Mouse (Mus musculus) thymus, adult 2 months (tissue): Measurements from ENCODE around the gene Lancl3. TPM values are rescaled to one million over a fixed set of nuclear protein-coding genes. Genes with fewer than 3 reads are reported as not detected.
A peak's percentile ranks its signal among the peaks of the same experiment; 100 is the strongest.

Experiments used
- DNase-seq: peaks from one replicate; pipeline ENCODE4 v3.0.0; 2021
- H3K27ac ChIP-seq: fragments of 200-500 bp; 2 replicates; pipeline ENCODE4 v1.5.1; 2012; ENCODE audit warnings: low read length, control low read depth; ENCODE audit not compliant: control insufficient read depth, insufficient read depth
- H3K27me3 ChIP-seq: fragments of 200-500 bp; 2 replicates; pipeline ENCODE4 v1.6.1; 2012; ENCODE audit warnings: mild to moderate bottlenecking, low read length, moderate library complexity, mixed read lengths; ENCODE audit not compliant: control insufficient read depth, insufficient read depth
- H3K36me3 ChIP-seq: fragments of 200-500 bp; 2 replicates; pipeline ENCODE4 v1.6.1; 2012; ENCODE audit warnings: mild to moderate bottlenecking, low read length, moderate library complexity; ENCODE audit not compliant: control insufficient read depth, insufficient read depth
- H3K4me1 ChIP-seq: fragments of 200-500 bp; replicated peaks from 2 replicates; pipeline ENCODE4 v1.6.1; 2012; ENCODE audit warnings: low read length; ENCODE audit not compliant: control insufficient read depth, insufficient read depth
- H3K4me3 ChIP-seq: fragments of 200-500 bp; 2 replicates; pipeline ENCODE4 v1.5.1; 2012; ENCODE audit warnings: mild to moderate bottlenecking, low read length, control low read depth, moderate library complexity; ENCODE audit not compliant: control insufficient read depth, insufficient read depth
- CTCF ChIP-seq: fragments of 200-500 bp; IDR thresholded peaks from 2 replicates; pipeline ENCODE4 v1.5.1; 2012; ENCODE audit warnings: mild to moderate bottlenecking, control low read depth, low read length, moderate library complexity, borderline replicate concordance; ENCODE audit not compliant: control insufficient read depth, poor library complexity, insufficient read depth; ENCODE audit errors: extremely low read depth
- POLR2A ChIP-seq: fragments of 200-500 bp; IDR thresholded peaks from 2 replicates; pipeline ENCODE4 v1.6.1; 2012; ENCODE audit warnings: mild to moderate bottlenecking, low read length, control low read depth, moderate library complexity; ENCODE audit not compliant: control insufficient read depth, poor library complexity, insufficient read depth; ENCODE audit errors: extremely low read depth
- WGBS: fragments of 180-500 bp; shearing (Covaris S2); methylation state at CpG from one replicate; pipeline ENCODE4 v1.1.7; 2018; 5-methylcytosine and 5-hydroxymethylcytosine counted together
- polyA plus RNA-seq: library from polyadenylated mRNA; depleted of rRNA; stranded (reverse); fragments of >200 nt; gene quantifications from 2 replicates; pipeline ENCODE4 v1.2.3, GENCODE M21; 2012

The Lancl3 gene
- polyA plus RNA-seq, 1 experiment, result 0.31 TPM

- no peak overlapping the region for H3K4me3 ChIP-seq
- no peak for TF ChIP-seq CTCF
- TF ChIP-seq POLR2A, result no peak
- no peak overlapping the region for H3K27ac ChIP-seq
- H3K27me3 ChIP-seq, result no peaks in the 10 kb centered on the region
- WGBS, result 83% methylated on average over 2 of the region's 2 CpGs
- DNase-seq, result no peak
- H3K36me3 ChIP-seq, result no peaks in the 10 kb centered on the region
- H3K4me1 ChIP-seq, result peaks cover 4% of the 10 kb centered on the region; the same call in 1 of the 2 replicates
Measured at GRCm38 (mm10) chrX:9205121-9205520, 5.4 kb downstream of the Lancl3 start.

GRCm38 (mm10) chrX:9216244-9216643, 16.5 kb downstream of the Lancl3 start:
- WGBS, result 86% methylated on average over 2 of the region's 2 CpGs
- TF ChIP-seq CTCF (no peak), POLR2A (no peak)
- no peaks in the 10 kb centered on the region for H3K36me3 ChIP-seq

GRCm38 (mm10) chrX:9219570-9219969, 19.9 kb downstream of the Lancl3 start:
- no peaks in the 10 kb centered on the region for H3K36me3 ChIP-seq
- no peak for DNase-seq
- TF ChIP-seq CTCF (no peak), POLR2A (no peak)
- no peaks in the 10 kb centered on the region for H3K27me3 ChIP-seq
- no peaks in the 10 kb centered on the region for H3K4me1 ChIP-seq
- no peak overlapping the region for H3K27ac ChIP-seq
- H3K4me3 ChIP-seq, result no peak overlapping the region
- 65% methylated on average over 3 of the region's 3 CpGs for whole genome bisulfite sequencing

More at GRCm38 (mm10) chrX:9216244-9216643, 16.5 kb downstream of the Lancl3 start:
- no peaks in the 10 kb centered on the region for H3K4me1 ChIP-seq
- no peaks in the 10 kb centered on the region for H3K27me3 ChIP-seq
- DNase-seq, result peak; percentile 24
- H3K4me3 ChIP-seq, result no peak overlapping the region
- H3K27ac ChIP-seq, result no peak overlapping the region

DNA sequence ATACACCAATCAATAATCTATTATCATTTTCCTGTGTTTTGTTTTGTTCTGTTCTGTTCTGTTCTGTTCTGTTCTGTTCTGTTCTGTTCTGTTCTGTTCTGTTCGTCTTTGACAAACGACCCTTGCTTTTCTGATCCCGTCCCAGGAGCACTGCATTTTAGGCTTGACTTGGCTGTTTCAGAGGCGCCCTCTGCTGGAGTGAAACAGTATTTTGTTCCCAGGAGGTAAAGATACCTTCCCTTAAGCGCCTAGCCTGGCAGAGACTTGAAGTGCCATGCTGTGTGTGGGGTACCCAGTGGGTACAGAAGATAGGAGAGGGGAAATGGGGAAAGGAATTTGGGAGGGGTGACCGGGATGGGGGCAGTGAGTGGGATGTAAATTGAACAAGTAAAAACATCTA, 21.5 kb downstream of the Lancl3 start:
- no peaks in the 10 kb centered on the region for H3K27me3 ChIP-seq
- no peaks in the 10 kb centered on the region for H3K36me3 ChIP-seq
- peak; percentile 41 for DNase-seq
- no peak for TF ChIP-seq CTCF
- TF ChIP-seq POLR2A, result no peak
- H3K4me1 ChIP-seq, result no peaks in the 10 kb centered on the region
- no peak overlapping the region for H3K4me3 ChIP-seq
- WGBS, result 46% methylated on average over 6 of the region's 6 CpGs
- H3K27ac ChIP-seq, result no peak overlapping the region

DNA sequence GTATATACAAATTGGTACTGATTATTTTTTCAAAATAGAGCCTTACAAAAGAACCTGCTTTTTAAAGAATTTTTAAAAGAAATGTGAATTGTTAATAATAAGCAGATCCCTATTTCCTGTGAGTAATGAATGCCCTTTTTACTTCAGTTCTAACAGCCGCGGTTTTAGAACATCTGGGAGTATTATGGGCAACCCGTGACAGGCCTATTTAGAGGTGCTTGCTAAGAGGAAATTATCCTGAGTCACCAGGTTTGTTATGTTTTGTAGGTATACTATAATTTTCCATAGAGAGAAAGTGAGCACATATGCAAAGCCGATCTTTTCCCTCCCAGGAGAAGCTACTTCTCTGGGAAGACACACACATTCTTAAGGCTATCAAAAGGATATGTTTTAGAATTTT, 22.0 kb downstream of the Lancl3 start:
- DNase-seq, result no peak
- Histone ChIP-seq H3K27ac (no peak overlapping the region), H3K4me3 (no peak overlapping the region), H3K36me3 (no peaks in the 10 kb centered on the region), H3K4me1 (no peaks in the 10 kb centered on the region), H3K27me3 (no peaks in the 10 kb centered on the region)
- 50% methylated on average over 4 of the region's 4 CpGs for WGBS
- TF ChIP-seq POLR2A, result no peak
- TF ChIP-seq CTCF, result no peak

DNA sequence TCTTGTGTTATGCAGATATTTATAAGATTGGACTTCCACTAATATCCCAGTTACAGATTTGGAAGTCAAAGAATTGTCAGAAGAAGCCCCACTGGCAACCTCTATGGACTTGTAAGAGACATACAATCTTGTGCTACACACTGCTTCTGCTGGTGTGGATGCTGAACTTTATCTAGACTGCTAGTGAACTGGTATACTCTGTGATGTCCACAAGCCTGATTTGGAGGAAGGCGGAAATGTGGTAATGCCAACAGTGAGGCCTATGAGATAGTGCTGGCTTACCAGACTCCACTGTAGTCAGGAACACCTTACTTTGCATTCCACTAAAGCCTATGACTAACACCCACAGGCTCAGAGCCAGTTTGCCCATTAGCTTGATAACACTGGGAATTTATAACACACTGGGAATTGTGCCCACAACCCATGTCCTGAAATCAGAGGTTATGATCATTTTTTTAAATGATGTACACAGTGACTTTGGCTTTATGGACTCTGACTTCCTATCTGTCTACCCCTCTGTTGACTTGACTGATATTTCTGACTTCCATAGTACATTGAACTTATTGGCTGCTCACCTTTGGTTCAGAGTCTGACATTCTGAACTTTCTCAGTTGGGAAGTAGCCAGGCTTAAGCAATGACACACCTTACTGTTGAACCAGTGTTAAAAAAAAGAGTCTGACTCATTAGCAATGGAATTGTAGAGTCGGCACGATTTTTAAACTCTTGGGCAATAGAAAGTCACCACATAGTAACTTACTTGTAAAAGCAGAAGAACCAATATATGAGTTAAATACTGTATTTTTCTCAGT, 22.9 kb downstream of the Lancl3 start:
- no peaks in the 10 kb centered on the region for H3K27me3 ChIP-seq
- no peaks in the 10 kb centered on the region for H3K36me3 ChIP-seq
- TF ChIP-seq CTCF (no peak), POLR2A (no peak)
- no peak overlapping the region for H3K27ac ChIP-seq
- WGBS, result 89% methylated on average over 3 of the region's 3 CpGs
- H3K4me1 ChIP-seq, result no peaks in the 10 kb centered on the region
- no peak overlapping the region for H3K4me3 ChIP-seq
- no peak for DNase-seq
